Mouse (Mus musculus) limb, embryonic 13.5 days (tissue): ENCODE measurements around the gene Gm10153. TPM values are rescaled to one million over a fixed set of nuclear protein-coding genes. Genes with fewer than 3 reads are reported as not detected.
"Not testable (repeated sequence)": the region's sequence is repeated elsewhere in the genome, so short reads cannot be mapped to it uniquely, and the experiment has no call there.

ENCODE experiments used
- ATAC-seq: fragments of 200-750 bp; cut with Nextera tagmentation; 2 replicates; pipeline ENCODE4 v1.8.0; 2017; ENCODE audit warnings: low read depth, moderate number of reproducible peaks, moderate TSS enrichment; ENCODE audit not compliant: low FRiP score
- H3K27ac ChIP-seq: fragments of 300-500 bp; sonication (generic); 2 replicates; pipeline ENCODE4 v1.5.1; 2015; ENCODE audit warnings: inconsistent platforms, mild to moderate bottlenecking, moderate library complexity
- H3K27me3 ChIP-seq: fragments of 300-500 bp; sonication (generic); 2 replicates; pipeline ENCODE4 v1.6.1; 2015; ENCODE audit warnings: mild to moderate bottlenecking, inconsistent platforms
- H3K36me3 ChIP-seq: fragments of 300-500 bp; sonication (generic); 2 replicates; pipeline ENCODE4 v1.6.1; 2015; ENCODE audit warnings: inconsistent platforms, mild to moderate bottlenecking, moderate library complexity
- H3K4me1 ChIP-seq: fragments of 300-500 bp; sonication (generic); 2 replicates; pipeline ENCODE4 v1.6.1; 2015; ENCODE audit warnings: inconsistent platforms
- H3K4me2 ChIP-seq: fragments of 300-500 bp; sonication (generic); replicated peaks from 2 replicates; pipeline ENCODE4 v1.6.1; 2015; ENCODE audit warnings: inconsistent platforms, mild to moderate bottlenecking, moderate library complexity
- H3K4me3 ChIP-seq: fragments of 300-500 bp; sonication (generic); 2 replicates; pipeline ENCODE4 v1.5.1; 2015; ENCODE audit warnings: moderate library complexity, mild to moderate bottlenecking, inconsistent platforms
- H3K9ac ChIP-seq: fragments of 300-500 bp; sonication (generic); 2 replicates; pipeline ENCODE4 v1.6.1; 2015; ENCODE audit warnings: mild to moderate bottlenecking, inconsistent platforms
- H3K9me3 ChIP-seq: fragments of 300-500 bp; sonication (generic); 2 replicates; pipeline ENCODE4 v1.6.1; 2016; ENCODE audit warnings: inconsistent platforms
- WGBS: fragments of 180-500 bp; shearing (Covaris S2); methylation state at CpG from one replicate; pipeline ENCODE4 v1.1.7; 2015; 5-methylcytosine and 5-hydroxymethylcytosine counted together
- polyA plus RNA-seq: library from polyadenylated mRNA; unstranded; fragments of >200 nt; fragmentation: Nextera tagmentation; extraction: Ambion mirVana; gene quantifications from 2 replicates; pipeline ENCODE4 v1.2.1, GENCODE M21; 2015

The Gm10153 gene
- not detected in 2 replicates for polyA plus RNA-seq

GRCm38 (mm10) chr7:142190289-142190688, at the start of gene Gm10153:
TSS of gene Gm10153 (minus strand) at chr7:142190389.
- 41% methylated on average over 2 of the region's 2 CpGs for WGBS
- Histone ChIP-seq H3K4me2 (no peak within 1 kb of the TSS), H3K9ac (no peak within 1 kb of the TSS), H3K36me3 (no peaks in the 10 kb centered on the region), H3K27me3 (no peaks in the 10 kb centered on the region), H3K4me1 (no peaks in the 10 kb centered on the region), H3K27ac (no peak within 1 kb of the TSS), H3K9me3 (no peaks in the 10 kb centered on the region), H3K4me3 (no peak within 1 kb of the TSS)
- no peak for ATAC-seq

- Histone ChIP-seq H3K4me1 (no peaks in the 10 kb centered on the region), H3K27me3 (no peaks in the 10 kb centered on the region), H3K4me2 (no peak overlapping the region), H3K9ac (no peak overlapping the region), H3K9me3 (peaks cover 8% of the 10 kb centered on the region; the same call in 1 of the 2 replicates), H3K27ac (no peak overlapping the region), H3K4me3 (no peak overlapping the region), H3K36me3 (no peaks in the 10 kb centered on the region)
- no peak for ATAC-seq
- 48% methylated on average over 1 of the region's 1 CpGs for WGBS
These were observed 41.4 kb upstream of the Gm10153 start for GRCm38 (mm10) chr7:142231540-142231939.

- not testable (repeated sequence) for H3K36me3 ChIP-seq, H3K27ac ChIP-seq, ATAC-seq, H3K27me3 ChIP-seq, H3K4me2 ChIP-seq, H3K4me1 ChIP-seq, H3K4me3 ChIP-seq, H3K9me3 ChIP-seq, H3K9ac ChIP-seq
- 40% methylated on average over 3 of the region's 3 CpGs for WGBS
These were observed 39.7 kb upstream of the Gm10153 start, which contains the start of gene Krtap5-5 for GRCm38 (mm10) chr7:142229871-142230270. TSS of gene Krtap5-5 (minus strand) at chr7:142229971.

- H3K36me3 ChIP-seq, result no peaks in the 10 kb centered on the region
- WGBS, result 39% methylated on average over 2 of the region's 2 CpGs
- ATAC-seq, result no peak
- no peaks in the 10 kb centered on the region for H3K27me3 ChIP-seq
- H3K4me2 ChIP-seq, result no peak overlapping the region
- no peaks in the 10 kb centered on the region for H3K9me3 ChIP-seq
- no peak overlapping the region for H3K4me3 ChIP-seq
- no peaks in the 10 kb centered on the region for H3K4me1 ChIP-seq
- H3K9ac ChIP-seq, result no peak overlapping the region
- no peak overlapping the region for H3K27ac ChIP-seq
These were observed 34.3 kb upstream of the Gm10153 start for GRCm38 (mm10) chr7:142224518-142224917.

GRCm38 (mm10) chr7:142212136-142212535, 21.9 kb upstream of the Gm10153 start:
- H3K27ac ChIP-seq, H3K27me3 ChIP-seq, H3K4me2 ChIP-seq, H3K4me3 ChIP-seq, H3K9me3 ChIP-seq, H3K4me1 ChIP-seq, H3K36me3 ChIP-seq, H3K9ac ChIP-seq, ATAC-seq: not testable (repeated sequence)
- WGBS, result 76% methylated on average over 1 of the region's 1 CpGs

DNA sequence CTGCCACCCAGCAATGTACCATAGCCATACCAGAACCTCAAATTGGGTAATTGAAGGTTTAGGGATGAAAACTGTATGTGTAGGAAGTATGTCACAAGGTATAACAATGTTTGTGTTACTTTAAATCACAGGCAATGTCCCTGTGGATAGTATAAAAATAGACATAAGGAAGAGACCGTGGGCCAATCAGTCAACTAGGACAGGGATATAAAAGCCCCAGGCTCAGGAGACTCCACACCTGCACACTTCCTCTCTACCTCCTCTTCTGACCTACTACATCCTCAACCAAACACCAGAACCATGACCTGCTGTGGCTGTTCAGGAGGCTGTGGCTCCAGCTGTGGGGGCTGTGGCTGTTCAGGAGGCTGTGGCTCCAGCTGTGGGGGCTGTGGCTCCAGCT, 21.4 kb upstream of the Gm10153 start, which contains the start of gene Gm7579:
Gm7579 (plus strand) TSS at position 301 of the 400 bp plus-strand sequence.
- Histone ChIP-seq H3K4me1 (no peaks in the 10 kb centered on the region), H3K27ac (no peak within 1 kb of the TSS), H3K27me3 (no peaks in the 10 kb centered on the region; the same call in 1 of the 2 replicates), H3K9ac (no peak within 1 kb of the TSS), H3K9me3 (no peaks in the 10 kb centered on the region), H3K36me3 (no peaks in the 10 kb centered on the region), H3K4me3 (no peak within 1 kb of the TSS), H3K4me2 (no peak within 1 kb of the TSS)
- 63% methylated on average over 1 of the region's 1 CpGs for WGBS
- ATAC-seq, result no peak

DNA sequence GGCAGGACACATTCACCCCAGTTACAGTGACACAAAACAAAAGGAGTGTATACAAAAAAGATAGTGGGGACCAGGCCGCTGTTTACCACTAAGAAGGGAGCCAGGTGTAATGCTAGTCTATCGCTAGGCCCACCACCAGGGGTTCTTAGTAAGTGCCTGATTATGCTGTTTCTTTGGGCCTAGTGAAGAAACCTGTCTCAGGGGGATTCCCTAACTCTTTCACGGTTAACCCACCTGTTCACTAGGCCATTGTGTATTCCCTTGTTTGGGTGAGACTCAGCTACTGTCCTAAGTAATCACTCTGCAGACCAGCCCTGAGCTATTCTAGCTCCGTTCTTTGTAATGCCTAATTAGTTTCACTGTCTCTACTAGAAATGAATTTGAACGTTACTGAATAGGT, 16.7 kb upstream of the Gm10153 start:
- not testable (repeated sequence) for H3K9ac ChIP-seq, H3K9me3 ChIP-seq, H3K27me3 ChIP-seq, ATAC-seq, H3K4me3 ChIP-seq, H3K36me3 ChIP-seq, H3K4me1 ChIP-seq, H3K4me2 ChIP-seq, H3K27ac ChIP-seq
- 77% methylated on average over 5 of the region's 5 CpGs for WGBS

DNA sequence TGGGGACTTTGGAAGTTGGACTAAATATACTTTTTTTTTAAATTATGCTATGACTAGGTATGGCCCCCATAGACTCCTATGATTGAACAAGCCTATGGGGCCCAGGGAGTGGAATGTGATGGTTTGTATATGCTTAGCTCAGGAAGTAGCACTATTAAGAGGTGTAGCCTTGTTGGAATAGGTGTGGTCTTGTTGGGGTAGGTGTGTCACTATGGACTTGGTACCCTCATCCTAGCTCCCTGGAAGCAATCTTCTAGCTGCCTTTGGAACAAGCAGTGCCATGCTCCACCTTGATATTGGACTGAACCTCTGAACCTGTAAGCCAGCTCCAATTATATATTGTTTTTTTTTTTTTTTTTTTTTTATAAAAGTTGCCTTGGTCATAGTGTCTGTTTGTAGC, 15.3 kb upstream of the Gm10153 start:
- H3K27me3 ChIP-seq, result peaks cover 3% of the 10 kb centered on the region; the same call in 1 of the 2 replicates
- no peak overlapping the region for H3K27ac ChIP-seq
- no peak overlapping the region for H3K4me2 ChIP-seq
- H3K4me1 ChIP-seq, result no peaks in the 10 kb centered on the region
- H3K9me3 ChIP-seq, result no peaks in the 10 kb centered on the region
- ATAC-seq, result no peak
- H3K4me3 ChIP-seq, result no peak overlapping the region
- no peaks in the 10 kb centered on the region for H3K36me3 ChIP-seq
- H3K9ac ChIP-seq, result no peak overlapping the region

- 27% methylated on average over 1 of the region's 1 CpGs for WGBS
- H3K36me3 ChIP-seq, result no peaks in the 10 kb centered on the region
- no peaks in the 10 kb centered on the region for H3K4me1 ChIP-seq
- H3K9ac ChIP-seq, result no peak within 1 kb of the TSS
- H3K27me3 ChIP-seq, result peaks cover 3% of the 10 kb centered on the region; the same call in 1 of the 2 replicates
- H3K9me3 ChIP-seq, result no peaks in the 10 kb centered on the region
- H3K4me3 ChIP-seq, result no peak within 1 kb of the TSS
- no peak within 1 kb of the TSS for H3K27ac ChIP-seq
- ATAC-seq, result no peak
- H3K4me2 ChIP-seq, result no peak within 1 kb of the TSS
These were observed 10.9 kb upstream of the Gm10153 start, which contains the start of gene Krtap5-3 for GRCm38 (mm10) chr7:142201064-142201463. TSS of gene Krtap5-3 (plus strand) at chr7:142201364.

- Histone ChIP-seq H3K27me3 (peaks cover 3% of the 10 kb centered on the region; the same call in 1 of the 2 replicates), H3K4me3 (no peak overlapping the region), H3K36me3 (no peaks in the 10 kb centered on the region), H3K9ac (no peak overlapping the region), H3K27ac (no peak overlapping the region), H3K9me3 (no peaks in the 10 kb centered on the region), H3K4me1 (no peaks in the 10 kb centered on the region), H3K4me2 (no peak overlapping the region)
- WGBS, result 77% methylated on average over 2 of the region's 2 CpGs
- ATAC-seq, result no peak
These were observed 8.6 kb upstream of the Gm10153 start for GRCm38 (mm10) chr7:142198748-142199147.

DNA sequence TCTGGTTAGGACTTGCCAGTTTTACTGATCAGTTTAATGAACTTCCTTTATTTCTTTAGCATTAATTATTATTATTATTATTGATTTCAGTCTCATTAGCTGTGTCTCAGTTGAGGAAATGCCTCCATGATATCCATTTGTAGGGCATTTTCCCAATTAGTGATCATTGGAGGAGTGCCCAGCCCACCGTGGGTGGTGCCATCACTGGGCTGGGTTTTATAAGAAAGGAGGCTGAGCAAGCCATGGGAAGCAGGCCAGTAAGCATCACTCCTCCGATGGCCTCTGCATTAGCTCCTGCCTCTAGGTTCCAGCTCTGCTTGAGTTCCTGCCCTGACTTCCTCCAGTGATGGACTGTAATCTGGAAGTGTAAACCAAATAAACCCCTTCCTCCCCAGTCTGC, 2.0 kb downstream of the Gm10153 start:
- WGBS, result 74% methylated on average over 2 of the region's 2 CpGs
- no peak for ATAC-seq

DNA sequence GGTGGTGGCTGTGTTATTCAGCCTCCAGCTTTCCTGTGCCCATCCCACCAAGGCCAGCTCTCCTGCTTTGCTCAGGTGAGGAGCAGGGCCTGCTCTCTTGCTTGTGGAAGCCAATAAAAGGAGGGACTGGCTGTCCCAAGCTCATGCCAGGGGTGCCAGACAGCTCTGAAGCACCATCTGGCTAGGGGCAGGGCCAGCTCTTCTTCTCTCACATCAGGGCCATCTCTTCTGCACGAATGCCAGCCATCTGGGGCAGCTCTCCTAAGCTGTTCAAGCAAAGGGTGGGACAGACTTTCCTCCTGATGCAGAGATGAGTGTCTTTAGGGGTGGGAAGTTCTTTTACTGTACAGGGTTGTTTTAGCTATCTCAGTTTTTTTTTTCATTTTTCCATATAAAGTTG, 9.2 kb downstream of the Gm10153 start:
- Histone ChIP-seq H3K9me3 (no peaks in the 10 kb centered on the region), H3K4me3 (no peak overlapping the region), H3K4me1 (no peaks in the 10 kb centered on the region), H3K9ac (no peak overlapping the region), H3K36me3 (no peaks in the 10 kb centered on the region), H3K4me2 (no peak overlapping the region), H3K27ac (no peak overlapping the region), H3K27me3 (0 out of 2 replicates have a peak, but pooled peaks cover 5% of the 10 kb centered on the region)
- ATAC-seq, result no peak
- 47% methylated on average over 1 of the region's 1 CpGs for WGBS

More for the DNA sequence above, 2.0 kb downstream of the Gm10153 start:
- H3K9ac ChIP-seq, result no peak overlapping the region
- no peaks in the 10 kb centered on the region for H3K36me3 ChIP-seq
- no peaks in the 10 kb centered on the region for H3K9me3 ChIP-seq
- no peak overlapping the region for H3K27ac ChIP-seq
- no peaks in the 10 kb centered on the region for H3K4me1 ChIP-seq
- no peaks in the 10 kb centered on the region for H3K27me3 ChIP-seq
- H3K4me3 ChIP-seq, result no peak overlapping the region
- no peak overlapping the region for H3K4me2 ChIP-seq

DNA sequence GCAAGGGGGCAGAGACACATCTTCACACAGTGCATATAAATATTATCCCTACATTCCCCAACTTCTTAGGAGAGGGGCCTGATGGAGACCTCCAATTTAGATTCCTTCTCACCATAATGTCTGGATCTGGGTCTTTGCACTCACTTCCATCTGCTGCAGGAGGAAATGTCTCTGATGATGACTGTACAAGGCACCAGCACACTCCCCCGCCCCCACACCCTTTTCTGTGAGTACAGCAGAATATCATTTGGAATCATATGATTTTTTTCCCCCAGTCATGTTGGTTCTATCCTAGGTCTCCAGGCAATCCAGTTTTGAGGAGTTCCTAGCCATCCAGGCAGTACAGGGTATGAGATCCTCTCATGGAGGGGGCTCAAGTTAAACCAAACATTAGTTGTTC, 11.5 kb downstream of the Gm10153 start:
- H3K9ac ChIP-seq, result no peak overlapping the region
- WGBS, result 78% methylated on average over 1 of the region's 1 CpGs
- H3K4me1 ChIP-seq, result no peaks in the 10 kb centered on the region

More for the DNA sequence above, 11.5 kb downstream of the Gm10153 start:
- Histone ChIP-seq H3K4me3 (no peak overlapping the region), H3K27me3 (0 out of 2 replicates have a peak, but pooled peaks cover 6% of the 10 kb centered on the region), H3K36me3 (no peaks in the 10 kb centered on the region), H3K27ac (no peak overlapping the region), H3K9me3 (no peaks in the 10 kb centered on the region), H3K4me2 (no peak overlapping the region)
- no peak for ATAC-seq
